Mouse (Mus musculus) forebrain, embryonic 13.5 days (tissue): ENCODE data around the gene Rftn1. TPM values are rescaled to one million over a fixed set of nuclear protein-coding genes. Genes with fewer than 3 reads are reported as not detected.

Source experiments
- ATAC-seq: fragments of 200-750 bp; cut with Nextera tagmentation; 2 replicates; pipeline ENCODE4 v1.8.0; 2017
- H3K27ac ChIP-seq: fragments of 300-500 bp; sonication (generic); 2 replicates; pipeline ENCODE4 v1.5.1; 2015; ENCODE audit warnings: inconsistent platforms, mild to moderate bottlenecking, moderate library complexity
- H3K27me3 ChIP-seq: fragments of 300-500 bp; sonication (generic); 2 replicates; pipeline ENCODE4 v1.6.1; 2015; ENCODE audit warnings: mild to moderate bottlenecking, inconsistent platforms
- H3K36me3 ChIP-seq: fragments of 300-500 bp; sonication (generic); 2 replicates; pipeline ENCODE4 v1.6.1; 2015; ENCODE audit warnings: mild to moderate bottlenecking, inconsistent platforms; ENCODE audit not compliant: poor library complexity, severe bottlenecking
- H3K4me1 ChIP-seq: fragments of 300-500 bp; sonication (generic); 2 replicates; pipeline ENCODE4 v1.6.1; 2015; ENCODE audit warnings: inconsistent platforms
- H3K4me2 ChIP-seq: fragments of 300-500 bp; sonication (generic); 2 replicates; pipeline ENCODE4 v1.6.1; 2015; ENCODE audit warnings: inconsistent platforms, mild to moderate bottlenecking, moderate library complexity
- H3K4me3 ChIP-seq: fragments of 300-500 bp; sonication (generic); 2 replicates; pipeline ENCODE4 v1.5.1; 2015; ENCODE audit warnings: mild to moderate bottlenecking, inconsistent platforms
- H3K9ac ChIP-seq: fragments of 300-500 bp; sonication (generic); 2 replicates; pipeline ENCODE4 v1.6.1; 2015; ENCODE audit warnings: mild to moderate bottlenecking, inconsistent platforms
- H3K9me3 ChIP-seq: fragments of 300-500 bp; sonication (generic); replicated peaks from 2 replicates; pipeline ENCODE4 v1.6.1; 2016; ENCODE audit warnings: inconsistent platforms
- WGBS: fragments of 180-500 bp; shearing (Covaris S2); methylation state at CpG from one replicate; pipeline ENCODE4 v1.1.7; 2015; 5-methylcytosine and 5-hydroxymethylcytosine counted together
- polyA plus RNA-seq: library from polyadenylated mRNA; unstranded; fragments of >200 nt; fragmentation: Nextera tagmentation; extraction: Ambion mirVana; gene quantifications from 2 replicates; pipeline ENCODE4 v1.2.1, GENCODE M21; 2015

Gene Rftn1
- polyA plus RNA-seq, 1 experiment from 2014 or later = 15.3 TPM

DNA sequence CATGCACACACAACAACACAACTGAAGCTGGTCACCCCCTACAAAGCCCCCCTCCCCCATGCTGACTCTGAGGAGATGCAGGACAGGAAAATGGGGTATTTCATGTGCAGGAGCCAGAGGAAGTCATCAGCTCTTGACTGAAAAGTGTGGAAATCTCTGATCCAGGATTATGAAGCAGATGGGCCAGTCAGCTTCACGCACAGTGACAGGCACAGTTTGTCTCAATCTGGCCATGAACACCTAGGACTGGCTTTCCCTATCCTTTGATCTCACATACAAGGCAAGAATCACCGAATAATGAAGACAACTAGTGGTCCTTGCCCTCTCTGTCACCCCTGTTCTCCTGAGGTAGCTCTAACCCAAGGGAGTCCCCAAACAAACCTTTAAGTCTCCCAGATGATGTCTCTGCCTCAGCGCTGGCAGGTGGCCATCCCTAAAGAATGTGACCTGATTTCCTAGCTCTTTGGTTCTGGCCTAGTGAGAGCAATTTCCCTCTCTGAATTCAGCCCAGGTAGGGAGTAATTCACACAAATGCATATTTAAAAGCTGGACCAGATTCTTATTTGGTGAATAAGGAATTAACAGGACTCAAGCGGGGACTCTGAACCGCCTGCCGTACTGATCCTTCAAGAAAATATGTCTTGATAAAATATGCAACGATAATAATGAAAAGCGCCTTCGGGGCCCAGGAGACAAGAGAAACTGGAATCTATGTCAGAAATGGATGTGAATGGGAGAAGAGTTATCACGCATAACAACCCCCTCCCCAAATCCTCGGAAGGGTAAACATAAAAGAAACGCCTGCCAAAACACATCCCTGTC, 6.0 kb downstream of the Rftn1 start:
- WGBS = 72% methylated on average over 12 of the region's 12 CpGs
- no peaks in the 10 kb centered on the region for H3K9me3 ChIP-seq
- no peak for ATAC-seq
- H3K9ac ChIP-seq = no peak overlapping the region
- peaks cover 5% of the 10 kb centered on the region for H3K27me3 ChIP-seq
- peaks cover 13% of the 10 kb centered on the region for H3K4me1 ChIP-seq
- no peak overlapping the region for H3K4me3 ChIP-seq
- no peaks in the 10 kb centered on the region for H3K36me3 ChIP-seq
- H3K4me2 ChIP-seq = no peak overlapping the region
- H3K27ac ChIP-seq = peak overlapping the region; percentile 44; the same call in 1 of the 2 replicates

GRCm38 (mm10) chr17:50183300-50183699, 7.2 kb downstream of the Rftn1 start:
- no peak overlapping the region for H3K4me3 ChIP-seq
- ATAC-seq = no peak
- no peak overlapping the region for H3K9ac ChIP-seq
- no peak overlapping the region for H3K4me2 ChIP-seq
- WGBS = 79% methylated on average over 4 of the region's 4 CpGs
- peaks cover 11% of the 10 kb centered on the region for H3K4me1 ChIP-seq
- no peaks in the 10 kb centered on the region for H3K27me3 ChIP-seq
- no peak overlapping the region for H3K27ac ChIP-seq
- H3K36me3 ChIP-seq = no peaks in the 10 kb centered on the region
- H3K9me3 ChIP-seq = no peaks in the 10 kb centered on the region

DNA sequence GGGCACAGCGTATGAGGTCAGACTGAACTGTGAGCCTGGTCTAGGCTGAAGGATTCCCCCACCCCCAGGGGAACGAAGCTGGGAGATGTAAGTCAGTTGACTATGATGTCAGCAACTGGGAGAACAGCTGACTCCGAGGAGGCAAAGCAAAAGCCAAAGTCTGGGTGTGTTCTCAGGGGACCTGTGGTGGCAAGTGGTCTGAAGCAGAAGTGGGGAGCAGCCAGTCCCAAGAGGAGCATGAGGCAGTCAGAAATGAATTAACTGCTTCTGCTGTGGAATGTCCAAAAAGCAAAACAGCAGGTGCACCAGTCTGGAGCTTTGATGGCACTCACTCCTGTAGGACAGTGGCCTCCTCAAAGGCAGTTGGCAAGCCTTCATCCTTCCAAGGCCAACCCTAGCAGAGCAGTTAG, 7.9 kb downstream of the Rftn1 start:
- H3K4me3 ChIP-seq = no peak overlapping the region
- no peak overlapping the region for H3K27ac ChIP-seq
- no peaks in the 10 kb centered on the region for H3K36me3 ChIP-seq
- no peaks in the 10 kb centered on the region for H3K9me3 ChIP-seq
- 82% methylated on average over 3 of the region's 3 CpGs for WGBS
- no peak overlapping the region for H3K9ac ChIP-seq
- no peak overlapping the region for H3K4me2 ChIP-seq
- no peaks in the 10 kb centered on the region for H3K27me3 ChIP-seq
- no peak for ATAC-seq
- H3K4me1 ChIP-seq = peaks cover 11% of the 10 kb centered on the region

- Histone ChIP-seq H3K9ac (no peak overlapping the region), H3K4me3 (no peak overlapping the region), H3K27me3 (no peaks in the 10 kb centered on the region), H3K4me1 (peaks cover 11% of the 10 kb centered on the region), H3K4me2 (no peak overlapping the region), H3K27ac (no peak overlapping the region), H3K9me3 (no peaks in the 10 kb centered on the region), H3K36me3 (no peaks in the 10 kb centered on the region)
- no peak for ATAC-seq
- WGBS = 91% methylated on average over 4 of the region's 4 CpGs
Observed at GRCm38 (mm10) chr17:50180899-50181570, 9.4 kb downstream of the Rftn1 start.

GRCm38 (mm10) chr17:50173776-50174175, 16.7 kb downstream of the Rftn1 start:
- Histone ChIP-seq H3K4me3 (no peak overlapping the region), H3K36me3 (no peaks in the 10 kb centered on the region), H3K27me3 (no peaks in the 10 kb centered on the region), H3K9me3 (no peaks in the 10 kb centered on the region; the same call in 1 of the 2 replicates), H3K9ac (no peak overlapping the region), H3K4me1 (peaks cover 15% of the 10 kb centered on the region), H3K4me2 (no peak overlapping the region), H3K27ac (no peak overlapping the region)
- no peak for ATAC-seq
- 90% methylated on average over 3 of the region's 3 CpGs for WGBS

DNA sequence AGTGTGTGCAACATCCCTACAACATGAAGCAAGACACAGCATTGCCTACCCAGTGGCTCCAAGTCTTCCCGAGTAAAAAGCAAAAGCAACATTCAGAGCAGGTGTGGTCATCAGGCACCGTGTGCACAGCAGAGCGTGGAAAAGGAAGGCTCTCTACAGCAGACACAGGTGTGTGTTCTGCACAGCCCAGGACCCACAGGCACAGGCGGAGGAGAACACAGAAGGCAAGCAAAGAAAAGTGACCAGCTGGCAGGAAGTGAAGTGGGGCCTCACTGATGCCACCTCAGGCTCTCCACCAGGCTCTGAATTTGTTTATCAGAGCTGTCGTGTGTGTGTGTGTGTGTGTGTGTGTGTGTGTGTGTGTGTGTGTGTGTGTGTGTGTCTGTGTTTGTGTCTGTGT, 17.1 kb downstream of the Rftn1 start:
- Histone ChIP-seq H3K9ac (no peak overlapping the region), H3K4me1 (peaks cover 15% of the 10 kb centered on the region), H3K4me3 (no peak overlapping the region), H3K9me3 (no peaks in the 10 kb centered on the region; the same call in 1 of the 2 replicates), H3K4me2 (no peak overlapping the region), H3K27me3 (no peaks in the 10 kb centered on the region), H3K36me3 (no peaks in the 10 kb centered on the region), H3K27ac (no peak overlapping the region)
- WGBS = 96% methylated on average over 4 of the region's 5 CpGs
- no peak for ATAC-seq

GRCm38 (mm10) chr17:50172795-50173194, 17.7 kb downstream of the Rftn1 start:
- Histone ChIP-seq H3K9me3 (no peaks in the 10 kb centered on the region; the same call in 1 of the 2 replicates), H3K27me3 (no peaks in the 10 kb centered on the region), H3K4me2 (no peak overlapping the region), H3K36me3 (no peaks in the 10 kb centered on the region), H3K4me1 (peaks cover 15% of the 10 kb centered on the region), H3K27ac (no peak overlapping the region), H3K4me3 (no peak overlapping the region), H3K9ac (no peak overlapping the region)
- ATAC-seq = no peak
- WGBS = 90% methylated on average over 6 of the region's 6 CpGs

GRCm38 (mm10) chr17:50170935-50171545, 19.4 kb downstream of the Rftn1 start:
- 66% methylated on average over 6 of the region's 6 CpGs for WGBS
- Histone ChIP-seq H3K4me3 (no peak overlapping the region), H3K9me3 (no peaks in the 10 kb centered on the region; the same call in 1 of the 2 replicates), H3K4me2 (no peak overlapping the region), H3K27me3 (no peaks in the 10 kb centered on the region), H3K36me3 (no peaks in the 10 kb centered on the region), H3K9ac (no peak overlapping the region), H3K27ac (no peak overlapping the region), H3K4me1 (peaks cover 15% of the 10 kb centered on the region)
- ATAC-seq = no peak

DNA sequence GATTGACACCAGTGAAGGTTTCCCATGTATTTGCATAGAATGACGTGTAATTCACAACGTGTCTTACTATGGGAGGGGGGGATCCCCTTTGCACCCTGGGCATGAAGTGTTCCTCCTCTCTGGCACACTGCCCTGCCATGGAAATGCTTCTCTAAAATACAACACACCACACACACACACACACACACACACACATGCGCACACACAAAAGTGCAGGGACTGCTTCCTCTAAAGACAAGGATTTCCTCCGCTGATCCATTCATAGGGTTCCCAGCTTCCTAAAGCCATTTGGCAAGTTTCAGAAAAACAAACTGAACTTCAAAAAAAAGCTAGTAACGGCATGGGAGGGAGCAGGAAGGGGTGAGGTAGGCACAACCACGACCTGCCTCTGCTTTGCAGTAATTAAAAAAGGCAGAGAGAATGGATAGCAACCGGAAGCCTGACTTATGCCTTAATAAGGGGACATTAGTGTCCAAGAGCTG, 20.5 kb downstream of the Rftn1 start:
- no peak overlapping the region for H3K9ac ChIP-seq
- peaks cover 15% of the 10 kb centered on the region for H3K4me1 ChIP-seq
- H3K27ac ChIP-seq = no peak overlapping the region
- WGBS = 59% methylated on average over 7 of the region's 7 CpGs
- H3K4me3 ChIP-seq = no peak overlapping the region
- no peaks in the 10 kb centered on the region for H3K27me3 ChIP-seq
- no peak overlapping the region for H3K4me2 ChIP-seq
- no peak for ATAC-seq
- H3K9me3 ChIP-seq = peaks cover 3% of the 10 kb centered on the region; the same call in 1 of the 2 replicates
- 0 out of 2 replicates have a peak, but pooled peaks cover under 1% of the 10 kb centered on the region for H3K36me3 ChIP-seq

DNA sequence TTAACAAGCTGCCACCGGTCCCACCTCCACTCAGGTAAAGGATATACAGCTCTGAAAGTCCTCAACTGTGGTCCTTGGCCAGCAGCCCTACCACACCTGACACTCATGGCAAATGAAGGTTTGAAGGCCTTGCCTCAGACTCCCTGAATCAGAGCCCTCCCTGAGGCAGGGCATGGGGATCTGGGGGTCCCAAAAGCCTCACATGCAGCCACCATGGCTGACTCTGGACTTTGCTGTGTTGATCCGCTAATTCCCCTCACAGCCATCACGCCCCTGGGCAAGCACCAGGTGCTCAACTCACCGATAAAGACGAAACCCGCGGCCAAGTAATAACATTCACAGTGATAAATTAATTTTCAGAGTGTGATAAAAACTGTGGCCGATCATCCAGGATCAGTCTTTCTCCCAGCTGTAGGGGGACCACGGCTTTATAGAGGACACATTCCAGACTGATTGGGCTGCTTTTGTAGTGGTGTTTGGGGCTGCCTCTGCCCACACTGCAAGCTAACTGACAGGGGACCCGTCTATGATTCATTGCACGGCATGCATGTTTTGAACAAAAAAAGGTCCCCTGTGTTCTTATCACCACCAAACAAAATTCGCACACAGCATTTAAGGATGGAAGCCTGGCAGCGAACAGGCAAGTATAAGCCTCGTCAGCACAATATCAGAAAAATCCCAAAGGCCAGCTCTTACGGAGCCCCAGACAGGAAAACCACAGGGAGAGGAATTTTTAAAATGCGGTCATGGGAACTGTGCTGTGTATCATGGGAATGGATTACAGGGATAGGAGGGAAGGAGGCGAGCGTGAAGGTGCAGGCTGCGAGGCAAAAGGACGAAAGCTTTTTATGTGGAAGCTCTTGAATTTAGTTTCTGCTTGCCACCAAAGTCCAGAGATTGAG, 29.3 kb downstream of the Rftn1 start:
- ATAC-seq = no peak

GRCm38 (mm10) chr17:50160357-50160756, 30.1 kb downstream of the Rftn1 start:
- H3K27ac ChIP-seq = no peak overlapping the region
- WGBS = 92% methylated on average over 6 of the region's 6 CpGs
- ATAC-seq = no peak
- peaks cover 8% of the 10 kb centered on the region; the same call in 1 of the 2 replicates for H3K36me3 ChIP-seq
- H3K9me3 ChIP-seq = peaks cover 2% of the 10 kb centered on the region; the same call in 1 of the 2 replicates
- no peak overlapping the region for H3K4me3 ChIP-seq
- no peak overlapping the region for H3K4me2 ChIP-seq
- no peaks in the 10 kb centered on the region for H3K4me1 ChIP-seq
- H3K9ac ChIP-seq = no peak overlapping the region
- no peaks in the 10 kb centered on the region for H3K27me3 ChIP-seq

More for the DNA sequence above, 29.3 kb downstream of the Rftn1 start:
- H3K27me3 ChIP-seq = no peaks in the 10 kb centered on the region
- peaks cover 8% of the 10 kb centered on the region; the same call in 1 of the 2 replicates for H3K36me3 ChIP-seq
- no peak overlapping the region for H3K4me3 ChIP-seq
- 77% methylated on average over 20 of the region's 20 CpGs for WGBS
- no peak overlapping the region for H3K4me2 ChIP-seq
- H3K4me1 ChIP-seq = no peaks in the 10 kb centered on the region
- peaks cover 3% of the 10 kb centered on the region; the same call in 1 of the 2 replicates for H3K9me3 ChIP-seq
- H3K9ac ChIP-seq = no peak overlapping the region
- no peak overlapping the region for H3K27ac ChIP-seq
